8 mouse cellular contexts compared by ENCODE assay signal in the genomic region with DNA sequence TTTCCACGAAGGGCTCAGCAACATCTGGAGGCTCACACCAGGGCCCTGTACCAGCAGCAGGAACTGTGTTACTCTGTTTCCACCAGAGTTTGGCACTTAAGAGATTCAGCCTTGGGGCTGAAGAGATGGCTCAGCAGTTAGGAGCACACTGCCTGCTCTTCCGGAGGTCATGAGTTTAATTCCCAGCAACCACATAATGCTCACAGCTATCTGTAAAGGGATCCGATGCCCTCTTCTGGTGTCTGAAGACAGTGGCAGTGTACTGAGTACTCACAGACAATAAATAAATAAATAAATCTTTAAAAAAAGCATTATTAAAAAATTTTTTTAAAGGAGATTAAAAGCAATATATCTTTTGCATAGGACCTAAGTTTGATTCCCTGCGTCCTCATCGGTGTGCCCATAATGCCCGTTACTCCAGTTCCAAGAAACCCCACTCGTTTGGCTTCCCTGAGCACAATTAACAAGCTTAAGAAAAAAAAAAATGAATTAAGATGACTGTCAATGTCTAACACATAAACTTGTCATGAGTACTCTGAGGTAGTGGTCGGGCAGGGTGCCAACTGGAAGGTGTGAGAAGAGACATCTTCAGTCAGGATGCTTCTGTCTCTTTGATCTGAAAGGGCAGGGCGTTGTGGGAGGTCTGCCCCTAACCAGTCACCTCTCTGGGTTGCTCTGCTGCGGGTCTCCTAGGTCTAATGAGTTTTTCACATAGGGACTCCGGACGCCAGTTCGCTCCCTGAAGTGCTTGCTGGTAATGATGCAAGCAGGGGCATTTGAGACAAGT. TPM values are rescaled to one million over a fixed set of nuclear protein-coding genes. Genes with fewer than 3 reads are reported as not detected.
A peak's percentile ranks its signal among the peaks of the same experiment; 100 is the strongest.
DNase-seq lines count a peak whose midpoint lies in the region; ATAC-seq and TF ChIP-seq lines count a peak whose summit lies in the region.

No protein-coding gene starts in this region.

- no peaks in the 10 kb centered on the region for H3K27me3 ChIP-seq in kidney, embryonic 15.5 days
- no peaks in the 10 kb centered on the region for H3K27me3 ChIP-seq in E14TG2a.4 (ENCODE audit: insufficient read depth, low read length)
- H3K27me3 ChIP-seq in hindbrain, postnatal 0 days (ENCODE audit: insufficient read depth, low read length), result no peaks in the 10 kb centered on the region
- H3K27me3 ChIP-seq in megakaryocyte, embryonic 14.5 days (replicated peaks), result no peaks in the 10 kb centered on the region

- peak overlapping the region; percentile 91 for H3K27ac ChIP-seq in kidney, embryonic 15.5 days
- H3K27ac ChIP-seq in hindbrain, postnatal 0 days, result peak overlapping the region; percentile 91

- H3K4me1 ChIP-seq in kidney, embryonic 15.5 days, result peaks cover 53% of the 10 kb centered on the region
- H3K4me1 ChIP-seq in E14TG2a.4 (replicated peaks; ENCODE audit: low read depth, low read length), result peaks cover 78% of the 10 kb centered on the region
- peaks cover 8% of the 10 kb centered on the region for H3K4me1 ChIP-seq in hindbrain, postnatal 0 days (ENCODE audit: insufficient read depth, low read length)
- H3K4me1 ChIP-seq in megakaryocyte, embryonic 14.5 days, result peaks cover 71% of the 10 kb centered on the region

- H3K9me3 ChIP-seq in kidney, embryonic 15.5 days (replicated peaks), result no peaks in the 10 kb centered on the region
- no peaks in the 10 kb centered on the region for H3K9me3 ChIP-seq in E14TG2a.4 (ENCODE audit: low read length)
- H3K9me3 ChIP-seq in hindbrain, postnatal 0 days (ENCODE audit: low read length), result no peaks in the 10 kb centered on the region
- H3K9me3 ChIP-seq in megakaryocyte, embryonic 14.5 days, result no peaks in the 10 kb centered on the region

- peak overlapping the region; percentile 88 for H3K4me2 ChIP-seq in kidney, embryonic 15.5 days
- peak overlapping the region; percentile 96 for H3K4me2 ChIP-seq in hindbrain, postnatal 0 days (ENCODE audit: low read depth, low read length)

- H3K36me3 ChIP-seq in kidney, embryonic 15.5 days, result peaks cover 7% of the 10 kb centered on the region; the same call in 1 of the 2 replicates
- H3K36me3 ChIP-seq in E14TG2a.4 (ENCODE audit: insufficient read depth, low read length), result peaks cover 37% of the 10 kb centered on the region
- no peaks in the 10 kb centered on the region for H3K36me3 ChIP-seq in hindbrain, postnatal 0 days (ENCODE audit: insufficient read depth, low read length)
- H3K36me3 ChIP-seq in megakaryocyte, embryonic 14.5 days (replicated peaks; ENCODE audit: low read length), result peaks cover 24% of the 10 kb centered on the region

- no peak; the same call in 1 of the 2 replicates for ATAC-seq in kidney, embryonic 15.5 days (replicated peaks; ENCODE audit: low FRiP score)
- ATAC-seq in hindbrain, postnatal 0 days, result no peak

- peak overlapping the region; percentile 93 for H3K4me3 ChIP-seq in kidney, embryonic 15.5 days (replicated peaks)
- peak overlapping the region; percentile 95 for H3K4me3 ChIP-seq in E14TG2a.4 (replicated peaks; ENCODE audit: low read length)
- H3K4me3 ChIP-seq in hindbrain, postnatal 0 days (ENCODE audit: low read length), result peak overlapping the region; percentile 75
- peak overlapping the region; percentile 100 for H3K4me3 ChIP-seq in megakaryocyte, embryonic 14.5 days (replicated peaks)

- peak overlapping the region; percentile 91 for H3K9ac ChIP-seq in kidney, embryonic 15.5 days
- H3K9ac ChIP-seq in hindbrain, postnatal 0 days (replicated peaks; ENCODE audit: low read length), result peak overlapping the region; percentile 88

- DNase-seq in kidney, postnatal 4 days, result no peak
- peak; percentile 27 for DNase-seq in c-Kit-negative CD71-positive TER-119-positive erythroid progenitor cells, embryonic 14.5 days (ENCODE audit: low read depth, low spot score)
- peak; percentile 57 for DNase-seq in hindbrain, postnatal 0 days (ENCODE audit: low spot score)
- no peak for DNase-seq in layer of hippocampus, postnatal 14 days (ENCODE audit: low spot score in 2 of 2)
- DNase-seq in adrenal gland, postnatal 14 days, result no peak

- 7% methylated on average over 13 of the region's 13 CpGs for WGBS in kidney, embryonic 15.5 days
- 11% methylated on average over 13 of the region's 13 CpGs for WGBS in hindbrain, postnatal 0 days

- no peak for TF ChIP-seq CTCF in E14TG2a.4 (conservative IDR thresholded peaks at IDR 0.05; ENCODE audit: low read length)
- TF ChIP-seq CTCF in hindbrain, postnatal 0 days (IDR thresholded peaks at IDR 0.05; ENCODE audit: low read depth), result peak; percentile 40

RNA-seq across cellular contexts. Expression of a gene that starts 0.6 kb away (rescaled TPM):
- 14.3 and 18.6 TPM in 2 replicates for polyA plus RNA-seq in kidney, embryonic 15.5 days (2015; fragmentation: Nextera tagmentation; extraction: Ambion mirVana)
- 17.3 and 19.0 TPM in 2 replicates for total RNA-seq in hindbrain, postnatal 0 days (2014; rRNA removed)
- 14.0 and 14.4 TPM in 2 replicates for polyA plus RNA-seq in hindbrain, postnatal 0 days (2015; fragmentation: Nextera tagmentation; extraction: Ambion mirVana)
- polyA plus RNA-seq in megakaryocyte, embryonic 14.5 days (2012; ENCODE audit: insufficient read depth, low replicate concordance), result 5.1 and 14.8 TPM in 2 replicates
- total RNA-seq in layer of hippocampus, postnatal 14 days (2021), result 10 to 100 TPM; 33.9 to 36.0 TPM
- total RNA-seq in adrenal gland, postnatal 14 days (2021), result 15.3 and 15.7 TPM in 2 replicates

RNA-seq across cellular contexts. Expression of a gene that starts 2.2 kb away (rescaled TPM):
- 131 and 136 TPM in 2 replicates for polyA plus RNA-seq in kidney, embryonic 15.5 days (2015; fragmentation: Nextera tagmentation; extraction: Ambion mirVana)
- 105 and 108 TPM in 2 replicates for total RNA-seq in hindbrain, postnatal 0 days (2014; rRNA removed)
- polyA plus RNA-seq in hindbrain, postnatal 0 days (2015; fragmentation: Nextera tagmentation; extraction: Ambion mirVana), result 388 and 399 TPM in 2 replicates
- polyA plus RNA-seq in megakaryocyte, embryonic 14.5 days (2012; ENCODE audit: insufficient read depth, low replicate concordance), result 31.8 and 32.1 TPM in 2 replicates
- total RNA-seq in layer of hippocampus, postnatal 14 days (2021), result 100 to 1,000 TPM; 113 to 126 TPM
- 150 and 159 TPM in 2 replicates for total RNA-seq in adrenal gland, postnatal 14 days (2021)

Comparison
In these comparisons a context has a peak if more than half of its experiments do, and no peak if none do; other contexts are left out.
1. DNase-seq: peak in c-Kit-negative CD71-positive TER-119-positive erythroid progenitor cells, embryonic 14.5 days (single experiment) and hindbrain, postnatal 0 days (single experiment); none in kidney, postnatal 4 days (0 of 2), layer of hippocampus, postnatal 14 days (0 of 2) and adrenal gland, postnatal 14 days (single experiment).
2. Peak in every context shown above with its lines, with median percentiles within 50 percentile points of each other: H3K4me3 ChIP-seq.